Mouse (Mus musculus) spleen, embryonic (tissue): Measurements from ENCODE around the gene Irgc1.

Experiments used
- CTCF ChIA-PET: fragments of 350-600 bp; sonication (Branson Sonifier 250); formaldehyde crosslinking; loops from one replicate; lab custom pipeline; 2022; lab: Charles Lee

Gene Irgc1

DNA sequence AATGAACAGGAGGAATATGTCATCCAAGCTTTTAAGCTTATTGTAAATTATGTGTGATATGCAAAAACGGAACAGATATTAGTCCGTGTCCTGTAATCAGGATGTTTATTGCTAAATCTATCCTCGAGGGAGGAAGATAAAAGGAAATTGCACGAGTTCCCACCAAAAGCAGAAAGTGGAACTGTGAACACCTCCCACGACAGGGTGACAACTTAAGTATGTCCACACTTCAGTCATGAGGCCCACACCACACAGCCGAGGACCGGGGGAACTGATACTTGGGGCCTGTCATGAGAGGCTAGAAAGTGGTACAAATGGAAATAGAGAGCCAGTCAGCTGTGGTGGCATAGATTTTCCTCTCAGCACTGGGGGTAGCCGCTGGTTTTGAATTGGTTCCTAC is 9.8 kb downstream of the Irgc1 start:
- CTCF ChIA-PET: interaction anchor here (0.7 to 2.3 kb wide), 12 partner anchors 10 to 122 kb away, joined by 3 to 12 read pairs (median 4); partner anchors contain the start of genes Irgc1 and Plaur

DNA sequence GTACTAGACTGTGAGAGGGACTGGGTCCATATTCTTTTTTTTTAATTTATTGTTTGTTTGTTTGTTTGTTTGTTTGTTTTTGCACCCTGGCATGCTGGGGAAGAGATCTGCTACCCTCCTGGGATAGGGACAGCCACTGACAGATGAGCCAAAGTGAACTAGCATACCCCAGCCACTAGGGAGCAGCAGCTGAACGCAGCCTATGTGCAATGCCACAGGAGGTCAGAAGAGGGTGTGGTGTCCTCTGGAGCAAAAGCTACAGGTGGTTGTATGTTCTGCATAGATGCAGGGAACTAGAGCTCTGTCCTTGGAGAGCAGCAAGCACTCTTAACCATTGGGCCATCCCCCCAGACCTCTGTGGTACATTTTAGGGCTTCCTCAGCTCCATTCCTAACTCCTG is 10.3 kb downstream of the Irgc1 start:
- CTCF ChIA-PET: interaction anchor here (0.7 to 2.3 kb wide), 13 partner anchors 10 to 122 kb away, joined by 3 to 12 read pairs (median 4); partner anchors contain the start of gene Irgc1

DNA sequence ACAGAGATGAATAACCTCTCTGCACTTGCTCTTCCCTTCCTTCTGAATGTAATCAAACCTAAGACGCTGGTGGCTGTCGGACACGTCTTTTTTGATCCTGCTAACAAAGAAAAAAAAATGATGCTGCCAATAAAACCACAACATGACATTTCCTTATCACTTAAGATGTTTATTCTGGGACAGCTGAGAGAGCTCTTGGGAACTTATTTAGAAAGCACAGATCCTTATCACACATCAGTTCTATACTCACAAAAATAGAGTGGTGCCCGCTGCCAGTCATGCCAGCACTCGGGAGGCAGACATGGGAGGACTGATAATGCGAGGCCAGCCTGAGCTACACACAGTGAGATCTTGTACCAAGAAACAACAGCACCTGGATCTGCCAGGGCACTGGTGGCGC is 12.2 kb downstream of the Irgc1 start:
- CTCF ChIA-PET: interaction anchor here (0.6 to 0.7 kb wide), 2 partner anchors 8 to 37 kb away, joined by 3 to 25 read pairs; no protein-coding TSS in a partner anchor

DNA sequence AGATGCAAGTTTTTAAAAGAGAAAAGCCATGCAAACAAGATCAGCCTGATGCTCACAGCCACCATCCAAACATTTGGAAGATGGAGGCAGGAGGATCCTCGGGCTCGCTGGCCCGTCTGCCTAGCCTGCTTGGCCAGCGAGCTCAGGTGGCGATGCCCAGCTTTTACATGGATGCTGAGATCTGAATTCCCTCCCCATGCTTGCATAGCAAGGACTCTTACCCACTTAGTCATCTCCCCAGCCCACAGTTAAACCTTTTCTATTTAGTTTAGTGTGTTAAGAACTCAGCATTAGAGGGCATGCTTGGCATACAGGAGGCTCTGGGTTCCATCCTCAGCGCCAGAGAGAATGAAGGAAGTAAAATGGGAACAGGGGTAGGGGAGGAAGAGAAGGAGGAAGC is 12.9 kb downstream of the Irgc1 start:
- CTCF ChIA-PET: interaction anchor here (0.6 kb wide), 1 partner anchor 9 kb away, joined by 25 read pairs; no protein-coding TSS in a partner anchor

DNA sequence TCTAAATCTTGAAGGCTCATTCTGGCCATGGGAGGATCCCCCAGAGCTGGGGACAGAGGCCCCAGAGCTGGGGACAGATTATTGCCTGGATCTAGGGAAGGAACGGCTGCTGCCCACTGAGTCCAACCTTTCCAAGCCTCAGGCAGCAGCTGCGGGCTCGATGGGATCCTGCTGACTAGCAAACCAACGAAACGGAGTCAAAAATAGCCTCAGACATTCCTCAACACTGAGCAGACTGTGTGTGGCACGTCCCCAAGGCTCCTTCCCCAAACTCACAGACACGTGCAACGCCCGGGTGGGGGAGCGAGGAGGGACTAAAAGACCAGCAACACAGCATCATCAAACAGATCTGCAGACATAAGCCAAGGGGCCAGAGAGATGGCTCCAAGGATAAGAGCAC is 14.1 kb downstream of the Irgc1 start:
- CTCF ChIA-PET: no interaction called here

DNA sequence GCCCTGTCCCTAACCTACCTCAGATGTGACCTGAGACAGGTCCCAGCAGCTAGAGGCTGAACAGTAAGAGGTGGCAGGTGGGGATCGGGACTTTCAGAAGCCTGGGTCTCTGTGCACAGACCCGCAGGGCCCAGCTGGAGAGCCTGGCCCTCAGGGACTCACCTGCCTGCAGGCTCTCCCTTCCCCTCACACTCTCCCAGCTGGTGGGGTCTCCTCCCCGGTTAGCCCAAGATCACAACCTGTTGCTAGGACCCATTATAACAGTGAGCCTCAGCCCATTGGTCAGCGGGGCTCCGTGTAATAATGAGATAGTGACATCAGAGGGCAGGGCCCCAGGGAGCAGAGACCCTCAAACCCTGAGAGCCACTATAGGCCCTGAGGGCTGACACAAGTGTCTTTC is 16.8 kb downstream of the Irgc1 start:
- CTCF ChIA-PET: no interaction called here

DNA sequence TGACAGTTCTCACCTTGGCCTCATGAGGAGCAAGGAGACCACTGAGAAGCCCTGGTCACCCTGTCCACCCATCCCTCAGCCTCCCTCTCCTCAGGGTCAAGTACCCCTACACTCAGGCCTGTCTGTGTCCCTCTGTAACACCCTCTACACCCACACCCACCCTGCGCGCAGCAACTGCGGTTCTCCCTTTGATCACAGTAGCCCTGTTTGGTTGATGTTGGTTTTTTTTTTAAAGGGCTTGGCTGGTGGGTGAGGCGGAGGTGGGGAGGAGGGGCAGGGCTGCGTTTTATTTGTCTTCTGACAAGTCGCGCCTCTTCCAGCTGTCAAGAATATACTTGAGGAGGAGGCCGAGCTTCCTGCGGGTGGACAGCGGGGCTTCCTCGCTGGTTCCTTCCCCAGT is 20.4 kb downstream of the Irgc1 start:
- CTCF ChIA-PET: interaction anchor here (0.6 to 0.9 kb wide), 3 partner anchors 36 to 120 kb away, joined by 3 to 9 read pairs (median 9); no protein-coding TSS in a partner anchor

DNA sequence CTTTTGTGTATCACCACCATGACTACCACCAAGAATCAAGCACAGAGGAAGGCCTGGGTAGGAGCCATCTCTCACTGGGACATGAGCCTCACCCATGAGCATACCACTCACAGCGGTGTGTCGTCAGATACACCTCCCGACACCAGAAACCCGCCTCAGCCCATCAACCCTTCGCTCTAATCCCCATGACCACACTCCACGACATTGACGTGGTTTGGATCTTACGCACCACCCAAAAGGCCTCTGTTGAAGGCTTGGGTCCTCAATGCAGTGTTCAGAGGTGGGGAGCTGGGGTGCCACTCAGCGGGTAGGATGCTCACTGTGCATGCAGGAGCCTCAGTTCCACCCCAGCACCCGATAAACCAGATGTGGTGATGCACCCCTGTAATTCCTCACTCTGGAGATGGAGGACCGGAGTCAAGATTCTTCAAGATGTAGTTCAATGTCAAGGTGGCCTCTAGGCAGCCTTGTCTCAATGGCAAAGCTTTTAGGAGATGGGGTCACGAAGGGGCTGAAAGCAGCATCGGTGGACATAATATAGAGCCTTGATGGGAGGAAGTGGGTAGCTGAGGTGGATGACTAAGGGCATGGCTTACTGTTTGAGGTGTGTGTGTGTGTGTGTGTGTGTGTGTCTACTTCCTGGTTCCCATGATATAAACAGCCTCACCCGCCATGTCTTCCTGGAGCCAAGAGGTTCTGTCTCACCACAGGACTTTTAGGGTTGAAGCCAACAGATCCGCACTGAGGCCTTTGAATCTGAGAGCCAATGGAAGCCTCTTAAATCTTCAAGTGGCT is 21.3 kb downstream of the Irgc1 start:
- CTCF ChIA-PET: interaction anchor here (0.6 to 0.7 kb wide), 2 partner anchors 48 to 121 kb away, joined by 9 read pairs; no protein-coding TSS in a partner anchor

DNA sequence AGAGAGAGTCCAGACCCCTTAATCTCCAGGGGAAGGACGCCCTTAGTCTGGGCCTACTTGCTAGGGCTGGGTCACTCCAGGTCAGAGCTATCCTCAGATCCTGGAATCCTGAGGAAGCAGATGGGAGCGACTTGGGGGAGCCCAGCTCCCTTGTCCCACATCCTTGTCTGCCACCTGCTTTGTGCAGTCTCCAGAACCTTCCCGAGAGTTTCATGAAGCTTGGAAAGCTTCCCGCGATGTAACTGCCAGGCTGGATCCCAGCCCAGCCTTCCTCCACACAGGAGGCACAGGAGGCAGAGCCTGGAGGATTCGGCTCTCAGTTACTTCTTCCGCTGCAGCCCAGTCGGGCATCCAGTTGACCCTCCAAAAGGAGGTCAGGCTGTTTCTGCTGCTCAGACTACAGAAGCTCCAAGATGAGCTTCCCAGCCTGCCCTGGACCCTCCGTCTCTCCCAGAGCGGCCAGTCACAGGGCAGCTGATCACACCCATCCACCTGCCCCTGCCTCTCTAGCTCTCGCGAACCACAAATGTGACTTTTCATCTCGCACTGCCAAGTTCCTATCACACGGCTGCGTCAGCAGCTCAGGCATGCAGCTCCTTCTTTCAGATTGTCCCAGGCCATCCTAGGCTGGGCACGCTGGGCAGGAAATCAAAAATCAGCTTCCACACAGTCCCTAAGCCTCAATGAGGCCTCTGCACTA is 22.5 kb downstream of the Irgc1 start:
- CTCF ChIA-PET: interaction anchor here (0.6 to 1.1 kb wide), 3 partner anchors 15 to 94 kb away, joined by 3 to 4 read pairs (median 3); no protein-coding TSS in a partner anchor

DNA sequence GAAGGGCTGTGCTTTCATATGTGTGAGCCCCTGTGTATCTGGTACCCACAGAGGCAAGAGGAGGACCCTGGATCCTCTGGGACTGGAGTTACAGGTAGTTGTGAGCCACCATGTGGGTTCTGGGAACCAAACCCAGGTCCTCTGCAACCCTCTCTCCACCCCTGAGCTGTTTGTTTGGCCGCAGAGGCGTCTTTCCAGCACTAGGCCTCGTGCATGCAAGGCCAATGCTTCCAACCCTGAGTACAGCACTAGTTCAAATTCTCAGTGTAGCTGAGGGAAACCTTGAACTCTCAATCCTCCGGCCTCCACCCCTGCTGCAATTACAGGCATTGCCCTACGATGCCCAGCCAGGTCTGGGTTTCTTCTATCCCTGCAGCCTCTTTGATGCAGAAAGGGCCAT is 23.4 kb downstream of the Irgc1 start:
- CTCF ChIA-PET: no interaction called here

DNA sequence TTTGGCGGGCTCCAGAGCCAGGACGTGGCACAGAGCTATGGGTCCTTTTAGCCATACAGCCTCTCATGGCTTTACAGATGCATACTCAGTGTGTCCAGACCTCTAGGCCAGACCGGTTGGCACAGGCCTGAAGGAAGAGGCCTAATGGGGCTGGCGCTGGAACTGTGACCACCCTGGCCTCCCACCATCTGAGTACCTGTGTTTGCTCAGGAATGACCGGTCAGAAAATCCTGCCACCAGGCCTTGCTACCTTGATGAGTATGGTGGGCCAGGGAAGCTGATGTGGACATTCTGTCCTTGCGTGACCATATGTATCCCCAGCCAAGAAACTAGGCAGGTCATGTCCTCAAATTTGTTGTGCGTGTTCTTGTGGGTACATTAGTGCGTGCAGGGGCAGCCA is 24.9 kb downstream of the Irgc1 start:
- CTCF ChIA-PET: interaction anchor here (1.2 kb wide), 1 partner anchor 14 kb away, joined by 3 read pairs; no protein-coding TSS in a partner anchor

DNA sequence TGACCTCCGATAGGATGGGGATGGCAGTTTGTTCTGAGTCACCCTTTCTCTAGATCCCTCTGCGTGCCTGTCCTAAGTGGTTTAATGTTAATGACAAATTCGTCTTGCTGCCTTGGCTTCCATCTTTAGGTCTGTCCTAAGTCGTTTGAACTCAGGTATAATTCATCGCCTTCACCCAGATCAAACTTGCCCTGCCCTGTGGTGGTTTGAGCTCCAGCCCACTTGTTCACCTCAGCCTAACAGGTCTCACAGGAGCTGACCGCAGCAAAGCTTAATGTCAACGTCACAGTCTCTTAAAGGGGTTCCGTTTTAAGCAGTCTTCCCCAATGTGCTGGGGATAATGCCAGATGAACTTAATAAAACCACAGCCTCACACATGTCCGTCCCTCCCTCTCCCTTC is 26.2 kb downstream of the Irgc1 start:
- CTCF ChIA-PET: no interaction called here

DNA sequence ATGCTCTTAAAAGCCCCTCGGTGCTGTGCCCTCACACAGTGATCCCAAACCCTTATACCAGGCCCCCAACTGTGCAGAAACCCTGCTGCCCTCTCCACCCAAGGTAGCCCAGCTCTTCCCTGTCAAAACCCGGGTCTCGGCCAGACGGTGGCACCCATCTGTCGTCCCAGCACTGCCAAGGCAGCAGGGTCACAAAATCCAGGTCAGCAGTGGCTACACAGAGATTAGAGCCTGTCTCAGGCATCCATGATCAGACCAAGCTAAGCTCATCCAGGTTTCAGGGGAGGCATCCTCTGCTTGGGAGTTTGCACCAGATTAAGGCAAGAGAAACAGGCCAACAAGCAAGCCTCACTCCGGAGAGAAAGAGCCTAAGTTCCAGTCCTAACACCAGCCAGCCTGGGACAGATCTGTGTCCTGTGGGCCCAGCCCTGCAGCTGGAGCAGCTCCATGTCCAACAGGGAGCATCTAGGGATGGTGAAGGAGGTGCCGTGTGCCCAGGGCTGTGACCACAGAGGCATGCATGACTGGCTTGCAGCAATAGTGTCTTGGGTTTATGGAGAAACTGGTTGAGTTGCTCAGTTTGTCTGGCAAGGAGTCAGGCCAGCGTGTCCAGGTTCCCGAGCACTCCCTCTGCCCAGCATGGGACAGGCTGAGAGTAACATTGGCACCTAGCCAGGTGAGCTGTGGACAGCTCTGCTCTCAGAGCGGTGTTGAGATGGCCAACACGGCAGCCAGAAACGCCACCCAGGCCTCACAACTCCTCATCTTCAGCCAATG is 28.0 kb downstream of the Irgc1 start:
- CTCF ChIA-PET: interaction anchor here (0.6 to 1.4 kb wide), 2 partner anchors 45 to 78 kb away, joined by 3 to 5 read pairs; no protein-coding TSS in a partner anchor

DNA sequence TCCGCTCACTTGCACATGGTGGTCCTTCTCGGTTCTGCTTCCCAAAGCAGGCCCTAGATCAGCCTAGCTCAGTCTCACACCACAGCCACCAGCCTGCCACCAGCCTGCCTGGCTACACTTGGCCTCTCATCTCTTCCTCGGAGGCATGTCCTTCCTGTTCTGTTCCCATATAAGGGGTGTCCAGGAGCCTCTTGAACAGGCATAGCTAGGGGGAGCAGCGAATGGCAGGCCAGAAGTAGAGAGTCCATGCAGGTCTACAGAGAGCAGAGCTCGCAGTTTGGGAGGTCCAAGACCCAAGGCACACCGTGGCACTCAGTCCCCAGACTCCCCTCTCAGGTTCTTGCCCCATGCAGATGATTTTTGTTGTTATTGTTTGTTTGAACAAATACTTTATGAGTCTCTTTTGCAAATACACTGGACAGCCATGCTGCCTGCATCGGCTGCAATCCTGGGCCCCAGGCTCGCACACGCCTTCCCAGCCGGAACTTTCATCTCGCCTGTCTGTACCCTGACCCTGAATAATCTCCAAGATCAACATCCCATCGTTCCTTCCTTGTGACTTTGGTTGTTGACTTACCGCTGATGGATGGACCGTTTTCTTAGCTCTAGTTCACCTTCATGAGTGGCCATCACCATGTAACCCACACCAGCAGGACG is 28.9 kb downstream of the Irgc1 start:
- CTCF ChIA-PET: interaction anchor here (1.4 kb wide), 1 partner anchor 46 kb away, joined by 3 read pairs; no protein-coding TSS in a partner anchor

DNA sequence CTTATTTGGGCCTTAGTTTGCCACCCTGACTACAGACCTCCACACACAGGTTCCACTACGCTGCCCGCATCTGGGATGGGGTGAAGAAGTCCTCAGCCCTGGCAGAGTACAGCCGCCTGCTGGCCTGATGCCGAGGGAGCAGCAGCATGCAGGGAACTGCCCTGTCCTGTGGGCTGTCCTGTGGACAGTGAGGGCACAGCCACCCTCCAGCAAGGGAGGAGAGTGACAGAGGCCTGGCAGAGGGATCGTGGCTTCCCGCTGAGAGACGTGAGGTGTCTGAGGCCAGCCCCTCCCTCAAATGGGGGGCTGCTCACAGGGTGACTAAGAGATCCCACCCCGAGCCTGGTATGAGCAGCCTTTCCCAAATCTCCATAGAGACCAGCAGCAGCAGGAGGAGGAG is 29.8 kb downstream of the Irgc1 start:
- CTCF ChIA-PET: no interaction called here

DNA sequence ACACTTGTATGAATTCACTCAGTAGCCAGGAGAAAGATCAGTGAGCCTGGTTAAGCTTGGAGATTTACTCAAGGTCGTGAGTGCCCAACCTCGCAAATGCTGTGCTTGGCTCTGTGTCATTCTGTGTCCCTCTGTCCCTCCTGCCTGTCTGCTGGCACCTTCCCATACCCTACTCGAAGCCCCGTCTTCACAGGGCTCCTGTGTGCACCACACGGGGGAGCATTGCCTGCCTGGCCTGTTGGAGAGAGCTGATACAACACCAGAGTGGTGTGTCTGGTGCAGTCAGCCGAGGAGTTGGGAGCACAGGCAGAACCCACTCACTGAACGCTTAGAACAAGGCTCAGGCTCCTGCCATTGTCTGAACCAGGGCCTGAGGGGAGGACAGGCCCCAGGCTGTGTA is 30.4 kb downstream of the Irgc1 start:
- CTCF ChIA-PET: no interaction called here

DNA sequence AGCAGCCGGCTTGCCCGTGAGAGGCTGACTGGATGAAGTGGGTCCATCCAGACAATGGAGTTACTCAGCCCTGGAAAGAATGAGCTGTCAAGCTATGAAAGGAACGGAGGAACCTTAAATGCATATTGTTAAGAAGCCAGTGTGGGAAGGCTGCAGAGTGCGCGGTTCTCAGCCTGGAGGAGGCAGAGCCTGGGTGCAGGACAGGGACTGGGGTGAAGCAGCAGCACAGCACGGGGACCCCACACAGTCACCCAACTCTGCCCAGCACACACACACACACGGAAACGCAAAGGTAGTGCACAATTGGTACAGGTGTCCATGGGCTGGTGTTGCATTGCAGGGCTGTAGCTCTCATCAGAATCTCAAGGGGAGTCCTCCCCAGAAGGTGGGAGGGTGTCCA is 32.5 kb downstream of the Irgc1 start:
- CTCF ChIA-PET: no interaction called here

DNA sequence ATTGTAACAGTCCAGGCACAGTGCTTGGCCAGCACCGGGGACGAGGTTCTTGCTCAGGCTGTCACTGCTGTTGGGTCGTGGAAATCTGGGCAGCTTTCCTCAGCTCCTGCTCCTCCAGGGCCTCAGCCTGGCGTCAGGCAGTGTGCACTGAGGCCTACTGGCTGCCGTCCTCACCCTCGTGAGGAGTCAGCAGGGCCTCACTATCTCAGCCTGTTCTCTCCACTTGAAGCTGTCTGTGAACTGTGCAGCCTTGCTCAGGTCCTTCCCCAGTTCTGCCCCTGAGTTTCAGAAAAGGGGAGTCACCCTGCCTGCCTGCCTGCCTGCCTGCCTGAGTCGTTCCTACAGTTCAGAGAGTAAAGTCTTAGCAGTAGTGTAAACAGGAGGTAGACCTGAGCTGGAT is 36.8 kb downstream of the Irgc1 start:
- CTCF ChIA-PET: interaction anchor here (0.6 to 0.7 kb wide), 2 partner anchors 57 to 186 kb away, joined by 3 to 5 read pairs; no protein-coding TSS in a partner anchor

DNA sequence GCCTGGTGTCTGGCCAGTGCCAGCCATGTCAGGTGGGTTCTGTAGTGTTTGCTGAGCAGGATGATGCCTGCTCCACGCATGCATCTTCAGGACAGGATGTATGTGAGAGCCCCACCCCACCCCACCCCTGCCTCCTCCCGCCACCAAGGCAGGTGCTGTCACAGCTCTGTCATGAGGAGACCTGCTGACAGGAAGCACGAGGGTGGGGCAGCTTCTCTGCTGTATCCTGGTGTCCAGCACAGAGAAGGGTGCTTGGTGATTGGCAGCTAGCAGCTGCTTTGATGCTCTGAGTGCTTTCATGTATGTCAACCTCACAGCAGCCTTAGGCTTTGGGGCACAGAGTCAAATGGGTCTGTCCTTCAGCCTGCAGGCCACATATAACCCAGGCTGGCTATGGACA is 38.5 kb downstream of the Irgc1 start:
- CTCF ChIA-PET: interaction anchor here (0.5 to 1.1 kb wide), 4 partner anchors 10 to 49 kb away, joined by 3 to 13 read pairs (median 4); no protein-coding TSS in a partner anchor

DNA sequence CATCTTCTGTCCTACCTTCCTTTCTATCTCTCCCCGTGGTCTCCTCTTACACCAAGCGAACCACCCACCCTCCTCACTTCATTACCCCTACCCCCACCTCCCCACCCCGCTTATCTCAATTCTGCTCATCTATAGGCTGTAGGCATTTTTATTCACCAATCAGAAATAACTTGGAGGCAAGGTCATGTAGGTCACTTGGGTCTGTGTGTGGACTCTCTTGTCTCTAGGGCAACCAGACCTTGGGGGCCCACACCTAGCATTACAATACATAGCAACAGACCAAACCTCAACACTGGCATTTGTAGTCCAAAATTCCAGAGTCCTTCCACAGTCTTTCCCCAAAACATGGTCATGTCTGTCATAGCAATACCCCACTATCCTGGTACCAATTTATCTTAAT is 41.3 kb downstream of the Irgc1 start:
- CTCF ChIA-PET: no interaction called here

DNA sequence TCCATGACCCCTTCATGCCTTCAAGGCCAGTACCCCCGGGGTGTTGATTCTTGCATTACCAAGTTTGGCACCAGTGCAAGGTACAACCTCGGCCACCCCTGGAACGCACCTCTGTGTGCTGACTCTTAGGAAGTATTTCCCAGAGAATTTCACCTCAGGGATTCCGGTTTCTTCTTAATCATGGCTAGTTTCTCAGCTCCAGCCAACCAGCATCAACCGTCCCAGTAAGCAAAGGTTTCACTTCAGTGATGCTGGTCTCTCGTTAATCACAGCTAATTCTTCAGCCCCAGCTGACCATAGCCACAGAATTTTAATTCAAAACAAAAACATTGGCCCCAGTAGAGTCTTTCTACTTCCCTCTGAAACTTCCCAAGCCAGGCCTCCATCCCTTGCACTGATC is 42.0 kb downstream of the Irgc1 start:
- CTCF ChIA-PET: no interaction called here
